Mouse (Mus musculus) forebrain, embryonic 14.5 days (tissue): Measurements from ENCODE around the gene Gm14781. TPM values are rescaled to one million over a fixed set of nuclear protein-coding genes. Genes with fewer than 3 reads are reported as not detected.
"Not testable (repeated sequence)": the region's sequence is repeated elsewhere in the genome, so short reads cannot be mapped to it uniquely, and the experiment has no call there.

Experiments used
- ATAC-seq: fragments of 200-750 bp; cut with Nextera tagmentation; 2 replicates; pipeline ENCODE4 v1.8.0; 2017; ENCODE audit warnings: mild to moderate bottlenecking, moderate library complexity
- DNase-seq: peaks from one replicate; pipeline ENCODE4 v3.0.0-alpha.2; 2015; ENCODE audit warnings: low spot score
- H3K27ac ChIP-seq: fragments of 300-500 bp; sonication (generic); 2 replicates; pipeline ENCODE4 v1.5.1; 2014; ENCODE audit warnings: low read depth, mild to moderate bottlenecking, control low read depth, low read length, moderate library complexity
- H3K27me3 ChIP-seq: fragments of 300-500 bp; sonication (generic); replicated peaks from 2 replicates; pipeline ENCODE4 v1.6.1; 2014; ENCODE audit warnings: low read length, control low read depth, mixed read lengths; ENCODE audit not compliant: control insufficient read depth, insufficient read depth
- H3K36me3 ChIP-seq: fragments of 300-500 bp; sonication (generic); 2 replicates; pipeline ENCODE4 v1.6.1; 2014; ENCODE audit warnings: low read length, control low read depth; ENCODE audit not compliant: control insufficient read depth, insufficient read depth
- H3K4me1 ChIP-seq: fragments of 300-500 bp; sonication (generic); 2 replicates; pipeline ENCODE4 v1.6.1; 2014; ENCODE audit warnings: antibody characterized with exemption, low read length, control low read depth; ENCODE audit not compliant: control insufficient read depth, insufficient read depth
- H3K4me2 ChIP-seq: fragments of 300-500 bp; sonication (generic); 2 replicates; pipeline ENCODE4 v1.6.1; 2014; ENCODE audit warnings: mild to moderate bottlenecking, control low read depth, low read length
- H3K4me3 ChIP-seq: fragments of 300-500 bp; sonication (generic); 2 replicates; pipeline ENCODE4 v1.5.1; 2014; ENCODE audit warnings: low read depth, low read length, control low read depth
- H3K9ac ChIP-seq: fragments of 300-500 bp; sonication (generic); 2 replicates; pipeline ENCODE4 v1.6.1; 2014; ENCODE audit warnings: mild to moderate bottlenecking, low read length, control low read depth, moderate library complexity
- H3K9me3 ChIP-seq: fragments of 300-500 bp; sonication (generic); replicated peaks from 2 replicates; pipeline ENCODE4 v1.6.1; 2016; ENCODE audit warnings: low read length, control low read depth, mixed read lengths; ENCODE audit not compliant: control insufficient read depth
- WGBS: fragments of 180-500 bp; shearing (Covaris S2); extraction: QIAGEN DNeasy Blood & Tissue Kit; methylation state at CpG from one replicate; pipeline ENCODE4 v1.1.7; 2014; 5-methylcytosine and 5-hydroxymethylcytosine counted together
- polyA plus RNA-seq: library from polyadenylated mRNA; unstranded; fragments of >200 nt; fragmentation: Nextera tagmentation; extraction: Ambion mirVana; gene quantifications from 2 replicates; pipeline ENCODE4 v1.2.1, GENCODE M21; 2014

Gm14781 gene
- not detected in 2 replicates for polyA plus RNA-seq

- not testable (repeated sequence) for H3K9ac ChIP-seq, H3K4me3 ChIP-seq, H3K4me1 ChIP-seq, DNase-seq, H3K27ac ChIP-seq, ATAC-seq, H3K36me3 ChIP-seq, H3K27me3 ChIP-seq, H3K9me3 ChIP-seq, H3K4me2 ChIP-seq
- 66% methylated on average over 1 of the region's 1 CpGs for WGBS
Measured at GRCm38 (mm10) chrX:91631894-91632293, at the start of gene Gm14781. Gene Gm14781, plus strand, starts transcription at chrX:91632194.

GRCm38 (mm10) chrX:91654964-91655575, 23.1 kb downstream of the Gm14781 start:
- not testable (repeated sequence) for H3K27me3 ChIP-seq, H3K27ac ChIP-seq, H3K4me2 ChIP-seq, DNase-seq, H3K4me3 ChIP-seq, H3K4me1 ChIP-seq, H3K9me3 ChIP-seq, H3K36me3 ChIP-seq, H3K9ac ChIP-seq
- peak; percentile 67 for ATAC-seq

Other genes with a start within 250 kb of the Gm14781 start
- gene Gm5072, start 239.7 kb upstream of the Gm14781 start, polyA plus RNA-seq, result not detected in 2 replicates
- not detected in 2 replicates for gene Gm8914, start 152.1 kb upstream of the Gm14781 start, polyA plus RNA-seq
- not detected in 2 replicates for gene 1700084M14Rik, start 56.3 kb upstream of the Gm14781 start, polyA plus RNA-seq
- gene Mageb5, start 150.8 kb downstream of the Gm14781 start, polyA plus RNA-seq, result not detected in 2 replicates